Mouse (Mus musculus) forebrain, embryonic 12.5 days (tissue): ENCODE results near the gene Ccnjl. TPM values are rescaled to one million over a fixed set of nuclear protein-coding genes. Genes with fewer than 3 reads are reported as not detected.

Experiments
- ATAC-seq: fragments of 200-750 bp; cut with Nextera tagmentation; 2 replicates; pipeline ENCODE4 v1.8.0; 2017; ENCODE audit warnings: moderate TSS enrichment; ENCODE audit not compliant: low FRiP score
- H3K27ac ChIP-seq: fragments of 300-500 bp; sonication (generic); 2 replicates; pipeline ENCODE4 v1.5.1; 2016; ENCODE audit warnings: mild to moderate bottlenecking
- H3K27me3 ChIP-seq: fragments of 300-500 bp; sonication (generic); 2 replicates; pipeline ENCODE4 v1.6.1; 2016; ENCODE audit warnings: mild to moderate bottlenecking
- H3K36me3 ChIP-seq: fragments of 300-500 bp; sonication (generic); replicated peaks from 2 replicates; pipeline ENCODE4 v1.6.1; 2016; ENCODE audit warnings: mild to moderate bottlenecking
- H3K4me1 ChIP-seq: fragments of 300-500 bp; sonication (generic); 2 replicates; pipeline ENCODE4 v1.6.1; 2016
- H3K4me2 ChIP-seq: fragments of 300-500 bp; sonication (generic); 2 replicates; pipeline ENCODE4 v1.6.1; 2016; ENCODE audit warnings: mild to moderate bottlenecking, moderate library complexity
- H3K4me3 ChIP-seq: fragments of 300-500 bp; sonication (generic); replicated peaks from 2 replicates; pipeline ENCODE4 v1.5.1; 2016; ENCODE audit warnings: mild to moderate bottlenecking
- H3K9ac ChIP-seq: fragments of 300-500 bp; sonication (generic); 2 replicates; pipeline ENCODE4 v1.6.1; 2016; ENCODE audit warnings: mild to moderate bottlenecking
- H3K9me3 ChIP-seq: fragments of 300-500 bp; sonication (generic); 2 replicates; pipeline ENCODE4 v1.6.1; 2016
- WGBS: fragments of 180-500 bp; shearing (Covaris S2); methylation state at CpG from one replicate; pipeline ENCODE4 v1.1.7; 2016; 5-methylcytosine and 5-hydroxymethylcytosine counted together
- polyA plus RNA-seq: library from polyadenylated mRNA; unstranded; fragments of >200 nt; fragmentation: Nextera tagmentation; extraction: Ambion mirVana; gene quantifications from 2 replicates; pipeline ENCODE4 v1.2.1, GENCODE M21; 2016

Gene Ccnjl
- polyA plus RNA-seq, 1 experiment from 2014 or later = 22.1 TPM

DNA sequence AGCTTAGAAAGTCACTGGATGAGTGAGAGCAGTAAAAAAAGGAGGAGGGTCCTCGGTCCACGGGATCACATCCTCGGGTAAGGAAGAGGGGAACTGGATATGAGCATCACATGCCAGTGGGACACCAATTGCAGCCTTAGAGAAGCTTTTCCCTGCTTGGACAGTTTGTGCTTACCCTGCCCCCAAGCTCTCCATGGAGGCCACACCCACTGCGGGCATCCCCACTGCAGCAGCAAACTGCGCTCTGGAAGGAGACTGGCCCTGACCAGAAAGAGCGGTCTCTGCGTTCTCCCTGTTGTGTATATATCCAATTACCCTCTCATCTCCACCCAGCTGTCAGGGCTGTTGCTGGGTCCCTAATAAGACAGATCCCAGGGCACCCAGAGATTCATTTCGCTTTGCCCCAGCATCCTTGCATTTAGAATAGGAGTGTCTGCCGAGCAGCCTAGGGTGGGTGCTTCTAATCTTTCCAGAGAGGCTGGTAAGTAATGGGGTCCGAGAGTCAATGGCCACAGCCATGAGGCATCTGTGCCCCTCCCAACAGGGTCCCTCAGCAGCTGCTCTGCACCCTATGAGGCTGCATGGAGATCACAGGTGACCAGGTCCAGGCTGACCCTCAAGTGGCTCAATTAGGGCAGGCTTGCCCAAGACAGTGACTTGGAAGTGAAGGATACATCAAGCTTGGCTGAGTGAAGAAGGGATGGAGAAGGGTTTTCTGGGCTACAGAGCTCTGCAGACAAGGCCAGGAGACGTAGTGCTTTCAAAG lies 49.3 kb downstream of the Ccnjl start:
- H3K9me3 ChIP-seq = no peaks in the 10 kb centered on the region
- ATAC-seq = no peak
- H3K9ac ChIP-seq = no peak overlapping the region
- H3K4me1 ChIP-seq = peaks cover 32% of the 10 kb centered on the region
- peaks cover 24% of the 10 kb centered on the region for H3K36me3 ChIP-seq
- 0 out of 2 replicates have a peak, but pooled peaks cover 2% of the 10 kb centered on the region for H3K27me3 ChIP-seq
- WGBS = 43% methylated on average over 11 of the region's 11 CpGs
- no peak overlapping the region for H3K27ac ChIP-seq
- H3K4me3 ChIP-seq = no peak overlapping the region
- H3K4me2 ChIP-seq = no peak overlapping the region

DNA sequence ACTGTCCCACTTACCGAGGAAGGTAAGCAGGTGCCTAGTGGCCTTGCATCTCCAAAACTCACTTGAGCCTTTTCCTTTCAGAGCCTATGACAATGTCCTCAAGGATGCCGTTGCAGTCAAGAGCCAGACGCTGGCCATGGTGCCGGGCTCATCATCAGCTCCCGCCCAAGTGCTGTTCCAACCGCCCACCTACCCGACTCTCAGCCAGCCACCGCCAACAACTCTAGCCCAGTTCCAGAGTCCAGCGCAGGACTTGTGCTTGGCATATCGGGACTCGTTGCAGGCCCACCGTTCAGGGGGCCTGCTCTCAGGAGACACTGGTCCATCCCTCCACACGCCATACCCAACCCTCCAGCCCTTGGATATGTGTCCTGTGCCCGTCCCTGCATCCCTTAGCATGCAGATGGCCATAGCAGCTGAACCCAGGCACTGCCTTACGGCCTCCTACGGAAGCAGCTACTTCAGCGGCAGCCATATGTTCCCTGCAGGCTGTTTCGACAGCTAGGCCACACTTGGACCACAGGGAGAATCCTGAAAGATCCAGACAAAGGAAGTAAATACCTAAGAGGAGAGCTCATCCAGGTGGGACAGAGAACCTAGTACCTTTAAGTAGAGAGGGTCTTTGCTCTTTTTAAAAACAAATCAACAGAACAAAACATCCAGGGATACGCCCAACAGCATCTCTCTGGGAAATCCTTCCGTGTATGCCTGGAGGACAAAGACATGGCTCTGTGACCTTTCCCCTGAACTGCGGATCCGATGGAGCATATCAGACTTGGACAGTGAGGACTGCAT lies 56.8 kb downstream of the Ccnjl start:
- Histone ChIP-seq H3K9me3 (no peaks in the 10 kb centered on the region), H3K9ac (no peak overlapping the region), H3K36me3 (peaks cover 47% of the 10 kb centered on the region), H3K4me1 (peaks cover 7% of the 10 kb centered on the region; the same call in 1 of the 2 replicates), H3K27ac (no peak overlapping the region), H3K27me3 (no peaks in the 10 kb centered on the region), H3K4me2 (no peak overlapping the region), H3K4me3 (no peak overlapping the region)
- 89% methylated on average over 22 of the region's 22 CpGs for WGBS
- no peak for ATAC-seq

DNA sequence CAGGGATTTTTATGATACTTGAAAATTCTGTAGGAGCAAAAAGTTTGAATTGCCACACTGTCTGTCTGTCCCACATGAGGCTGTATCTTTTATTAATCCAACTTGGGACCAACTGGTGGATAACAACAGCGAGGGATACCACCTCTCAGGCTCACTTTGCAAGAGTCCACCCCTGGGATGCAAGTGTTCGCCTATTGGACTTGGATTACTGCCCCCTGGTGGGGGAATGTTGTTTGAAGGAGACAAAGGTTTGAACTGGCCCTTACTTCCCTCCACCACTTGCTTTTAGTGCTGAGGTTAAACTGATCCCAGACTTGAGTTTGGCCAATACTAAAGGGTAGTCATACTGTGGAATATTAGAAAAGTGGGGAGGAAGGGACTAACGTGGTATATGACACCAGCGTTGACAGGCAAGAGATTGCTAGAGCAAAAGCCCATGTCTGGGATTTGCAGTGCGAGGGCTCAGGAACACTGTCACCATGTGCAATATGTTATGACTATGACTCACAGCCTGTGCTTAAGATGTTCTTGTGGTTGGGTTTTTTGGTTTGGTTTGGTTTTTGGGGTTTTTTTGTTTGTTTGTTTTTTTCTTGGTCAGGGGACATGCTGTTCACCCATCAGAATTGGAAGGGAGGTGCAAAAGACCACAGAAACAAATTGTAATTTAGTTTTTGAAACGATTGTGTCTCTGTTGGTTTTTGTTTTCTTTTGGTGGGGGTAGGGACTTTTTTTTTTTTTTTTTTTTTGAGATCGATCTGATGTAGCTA lies 57.9 kb downstream of the Ccnjl start, which contains the start of gene 4933415A04Rik:
Gene 4933415A04Rik, plus strand, starts transcription at position 717 of the 767 bp plus-strand sequence.
- Histone ChIP-seq H3K27me3 (no peaks in the 10 kb centered on the region), H3K36me3 (peaks cover 38% of the 10 kb centered on the region), H3K27ac (no peak within 1 kb of the TSS), H3K4me3 (no peak within 1 kb of the TSS), H3K4me2 (no peak within 1 kb of the TSS), H3K9ac (no peak within 1 kb of the TSS), H3K4me1 (peaks cover 7% of the 10 kb centered on the region; the same call in 1 of the 2 replicates), H3K9me3 (no peaks in the 10 kb centered on the region)
- whole genome bisulfite sequencing = 69% methylated on average over 7 of the region's 7 CpGs
- ATAC-seq = peak; percentile 47; the same call in 1 of the 2 replicates

DNA sequence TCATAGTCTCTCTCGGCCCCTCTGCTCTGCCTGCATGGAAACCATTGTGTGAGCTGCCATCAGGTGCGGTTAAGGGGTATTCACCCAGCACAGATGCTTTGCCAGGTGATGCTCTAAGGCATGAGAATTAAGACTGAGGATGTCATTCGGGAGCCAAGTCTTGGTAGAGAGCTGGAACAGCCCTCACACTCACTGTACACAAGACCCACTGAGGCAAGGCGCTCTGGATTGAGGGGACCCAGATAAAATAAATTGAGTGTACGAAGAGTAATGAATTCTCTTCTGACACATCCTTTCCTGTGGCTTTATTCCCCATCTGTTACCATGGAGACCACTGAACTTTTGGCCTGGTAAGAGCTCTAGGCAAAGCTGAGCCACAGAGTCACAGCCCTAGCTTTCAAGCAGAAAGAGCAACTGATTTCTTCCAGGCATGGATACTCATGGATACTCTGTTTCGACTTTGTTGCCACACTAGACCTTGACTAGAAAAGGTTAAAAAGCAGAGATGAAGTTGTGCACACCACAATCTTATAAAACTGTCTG lies 61.0 kb downstream of the Ccnjl start:
- 74% methylated on average over 6 of the region's 6 CpGs for WGBS
- ATAC-seq = no peak
- Histone ChIP-seq H3K27me3 (no peaks in the 10 kb centered on the region), H3K4me2 (no peak overlapping the region), H3K4me1 (peaks cover 7% of the 10 kb centered on the region; the same call in 1 of the 2 replicates), H3K36me3 (peaks cover 23% of the 10 kb centered on the region), H3K9me3 (no peaks in the 10 kb centered on the region), H3K9ac (no peak overlapping the region), H3K4me3 (no peak overlapping the region), H3K27ac (no peak overlapping the region)

DNA sequence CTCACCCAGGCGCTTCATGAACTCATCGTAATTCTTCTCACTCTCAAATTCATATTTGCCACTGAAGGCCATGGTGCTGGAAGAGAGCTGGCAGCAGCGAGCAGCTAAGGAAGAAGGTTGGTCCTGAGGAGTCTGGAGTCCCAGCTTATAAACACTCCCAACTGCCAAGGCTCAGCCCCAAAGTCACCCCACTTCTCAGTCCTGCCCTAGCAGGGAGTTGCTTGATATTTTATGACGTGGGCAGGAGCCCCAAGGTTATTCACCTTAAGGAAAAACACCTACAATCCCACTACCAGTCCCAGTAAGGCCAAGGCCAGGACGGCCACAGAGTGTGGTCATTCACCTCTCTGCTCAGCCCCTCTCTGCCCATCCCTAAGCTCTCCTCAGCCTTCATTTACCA lies 72.9 kb downstream of the Ccnjl start, which contains the start of gene Fabp6:
Gene Fabp6, minus strand, starts transcription at position 101 of the 400 bp plus-strand sequence.
- Histone ChIP-seq H3K27me3 (no peaks in the 10 kb centered on the region), H3K9me3 (no peaks in the 10 kb centered on the region), H3K4me2 (no peak within 1 kb of the TSS), H3K4me3 (no peak within 1 kb of the TSS), H3K27ac (no peak within 1 kb of the TSS), H3K9ac (no peak within 1 kb of the TSS), H3K36me3 (no peaks in the 10 kb centered on the region), H3K4me1 (no peaks in the 10 kb centered on the region)
- no peak for ATAC-seq
- WGBS = 90% methylated on average over 5 of the region's 5 CpGs

DNA sequence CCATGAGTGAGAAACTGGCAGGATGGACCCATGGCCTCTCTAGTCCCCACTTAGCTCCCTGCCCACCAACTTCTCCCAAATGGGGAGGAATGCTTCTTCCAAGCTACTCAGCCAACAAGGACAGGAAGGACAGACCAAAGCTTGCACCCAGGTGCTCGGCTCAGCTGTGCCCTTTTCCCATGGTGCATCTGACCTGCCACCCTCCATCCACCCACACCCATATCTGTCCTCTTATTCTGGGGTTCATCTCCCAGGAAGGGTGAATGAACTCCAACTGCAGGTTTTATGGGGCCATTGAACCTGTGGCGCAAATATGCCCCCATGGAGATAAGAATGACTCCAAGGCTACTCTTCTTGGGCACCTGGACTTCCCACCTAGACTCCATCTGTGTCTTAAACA lies 75.6 kb downstream of the Ccnjl start:
- no peak overlapping the region for H3K4me3 ChIP-seq
- H3K4me2 ChIP-seq = no peak overlapping the region
- no peaks in the 10 kb centered on the region for H3K4me1 ChIP-seq
- H3K36me3 ChIP-seq = no peaks in the 10 kb centered on the region
- ATAC-seq = no peak
- H3K27me3 ChIP-seq = no peaks in the 10 kb centered on the region
- WGBS = 86% methylated on average over 2 of the region's 2 CpGs
- no peak overlapping the region for H3K27ac ChIP-seq
- no peak overlapping the region for H3K9ac ChIP-seq
- H3K9me3 ChIP-seq = no peaks in the 10 kb centered on the region

DNA sequence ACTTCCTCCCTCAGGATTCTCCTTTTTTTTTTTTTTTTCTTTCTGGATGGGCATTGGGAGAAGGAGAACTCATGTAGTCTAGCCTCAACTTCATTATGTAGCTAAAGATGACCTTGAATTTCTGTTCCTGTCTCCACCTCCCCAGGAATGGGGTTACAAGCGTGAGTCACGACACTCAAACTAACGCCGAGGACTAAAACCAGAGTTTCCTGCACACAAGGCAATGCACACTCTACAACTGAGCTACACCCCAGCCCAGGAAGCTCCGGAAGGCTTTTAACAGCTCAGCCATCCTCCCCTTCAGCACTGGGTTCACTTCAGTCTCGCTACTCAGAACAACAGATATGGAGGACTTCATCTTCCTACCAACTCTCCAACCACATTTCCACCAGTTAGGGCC lies 76.3 kb downstream of the Ccnjl start:
- ATAC-seq = no peak
- Histone ChIP-seq H3K4me2 (no peak overlapping the region), H3K27me3 (no peaks in the 10 kb centered on the region), H3K4me3 (no peak overlapping the region), H3K36me3 (no peaks in the 10 kb centered on the region), H3K4me1 (0 out of 2 replicates have a peak, but pooled peaks cover under 1% of the 10 kb centered on the region), H3K9me3 (no peaks in the 10 kb centered on the region), H3K9ac (no peak overlapping the region), H3K27ac (no peak overlapping the region)
- 92% methylated on average over 6 of the region's 6 CpGs for WGBS

DNA sequence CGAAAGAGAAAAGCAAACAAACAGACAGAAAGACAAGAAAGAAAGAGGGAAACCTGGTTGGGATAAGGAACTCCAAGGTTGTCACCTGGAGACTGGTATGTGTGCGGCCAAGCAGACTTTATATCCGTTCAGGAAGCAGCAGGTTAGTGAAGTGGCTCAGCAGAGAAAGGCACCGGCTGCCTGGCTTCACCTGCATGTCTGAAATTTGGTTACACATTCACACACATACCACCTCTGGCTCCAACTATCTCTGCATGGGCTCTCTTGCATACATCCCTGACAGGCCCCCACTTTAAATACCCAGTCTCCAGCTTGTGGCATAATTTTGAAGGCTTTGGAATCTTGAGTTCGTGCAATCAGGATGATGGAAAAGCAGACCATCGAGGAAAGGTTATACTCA lies 77.3 kb downstream of the Ccnjl start:
- Histone ChIP-seq H3K4me3 (no peak overlapping the region), H3K4me2 (no peak overlapping the region), H3K27ac (no peak overlapping the region), H3K9me3 (no peaks in the 10 kb centered on the region), H3K36me3 (no peaks in the 10 kb centered on the region), H3K9ac (no peak overlapping the region), H3K4me1 (peaks cover 7% of the 10 kb centered on the region), H3K27me3 (no peaks in the 10 kb centered on the region)
- no peak for ATAC-seq
- WGBS = 88% methylated on average over 6 of the region's 6 CpGs

DNA sequence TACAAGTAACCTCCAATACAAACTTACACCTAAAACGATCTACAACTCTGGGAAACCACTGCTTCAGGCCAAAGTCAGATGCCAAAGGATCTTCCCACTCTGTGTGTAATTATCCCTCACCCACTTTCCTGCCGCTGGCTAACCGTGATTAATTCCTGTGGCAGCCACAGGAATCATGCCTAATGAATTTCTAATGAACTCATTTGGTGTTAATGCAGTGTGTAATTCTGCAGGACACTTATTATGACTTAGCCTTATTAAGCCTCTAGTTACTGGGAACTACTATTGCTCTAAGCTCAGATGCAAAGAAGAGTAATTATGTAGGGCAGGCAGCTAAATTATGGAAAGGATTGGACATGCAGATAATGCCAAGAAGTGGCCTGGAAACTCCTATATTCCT lies 79.9 kb downstream of the Ccnjl start:
- no peaks in the 10 kb centered on the region for H3K9me3 ChIP-seq
- no peak for ATAC-seq
- no peak overlapping the region for H3K4me2 ChIP-seq
- peaks cover 12% of the 10 kb centered on the region for H3K4me1 ChIP-seq
- WGBS = 36% methylated on average over 3 of the region's 3 CpGs
- no peaks in the 10 kb centered on the region for H3K27me3 ChIP-seq
- H3K36me3 ChIP-seq = no peaks in the 10 kb centered on the region
- 0 out of 2 replicates have a peak overlapping the region, but pooled peaks have one; percentile 19 for H3K27ac ChIP-seq
- H3K9ac ChIP-seq = no peak overlapping the region
- no peak overlapping the region for H3K4me3 ChIP-seq

DNA sequence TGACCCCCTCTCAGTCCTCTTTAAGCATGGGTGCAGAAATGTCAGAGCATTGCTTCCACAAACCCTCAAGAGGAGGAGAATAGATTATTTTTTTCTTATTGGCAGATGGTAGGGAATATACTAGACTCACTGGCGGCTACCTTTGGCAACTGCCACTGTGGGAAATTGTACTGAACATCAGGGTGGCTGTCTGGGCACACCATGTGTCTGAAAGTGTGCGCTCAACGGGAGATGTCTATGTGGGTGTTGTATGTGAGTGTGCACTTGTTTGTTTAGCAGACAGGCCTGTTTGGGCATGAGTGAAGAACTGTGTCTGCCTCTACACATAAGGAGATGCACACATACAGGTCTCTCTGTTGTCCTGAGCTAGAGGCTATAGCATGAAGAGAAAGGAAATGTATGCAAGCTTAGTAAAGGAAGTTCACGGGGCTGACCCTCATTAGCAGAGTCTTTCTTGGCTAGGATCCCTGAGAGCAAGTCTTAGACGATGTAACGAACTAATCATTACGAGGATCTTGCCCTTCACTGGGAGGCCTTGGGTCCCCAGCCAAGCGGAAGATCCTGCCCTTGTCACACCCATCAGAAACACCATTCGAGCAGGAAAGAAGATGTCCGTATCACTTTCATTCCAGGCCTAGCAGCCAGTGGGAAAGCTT lies 81.5 kb downstream of the Ccnjl start:
- Histone ChIP-seq H3K9me3 (no peaks in the 10 kb centered on the region), H3K27me3 (no peaks in the 10 kb centered on the region), H3K4me3 (no peak overlapping the region), H3K4me2 (no peak overlapping the region), H3K27ac (no peak overlapping the region), H3K9ac (no peak overlapping the region), H3K4me1 (peaks cover 12% of the 10 kb centered on the region), H3K36me3 (no peaks in the 10 kb centered on the region)
- WGBS = 55% methylated on average over 10 of the region's 10 CpGs
- ATAC-seq = no peak

DNA sequence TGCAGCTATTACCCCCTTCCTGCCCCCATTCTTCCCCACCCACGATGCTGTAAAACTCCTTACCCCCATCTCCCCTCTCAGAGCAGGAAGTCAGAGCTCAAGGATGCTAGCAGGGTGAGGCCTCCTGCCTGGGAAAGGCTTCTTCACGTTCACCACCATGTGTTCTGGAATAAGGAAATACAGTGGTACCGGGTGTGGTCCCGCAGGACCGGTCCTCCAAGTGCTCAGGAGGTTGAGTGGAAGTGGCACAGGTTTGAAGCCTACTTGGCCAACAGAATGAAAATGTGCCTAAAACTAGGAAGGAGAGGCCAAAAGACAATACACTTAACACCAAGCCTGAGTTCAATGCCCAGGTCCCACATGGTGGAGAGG lies 82.1 kb downstream of the Ccnjl start:
- H3K27me3 ChIP-seq = no peaks in the 10 kb centered on the region
- no peak overlapping the region for H3K4me2 ChIP-seq
- H3K36me3 ChIP-seq = no peaks in the 10 kb centered on the region
- no peak overlapping the region for H3K27ac ChIP-seq
- ATAC-seq = no peak
- H3K9ac ChIP-seq = no peak overlapping the region
- H3K4me1 ChIP-seq = peaks cover 12% of the 10 kb centered on the region
- H3K9me3 ChIP-seq = no peaks in the 10 kb centered on the region
- WGBS = 74% methylated on average over 5 of the region's 5 CpGs
- no peak overlapping the region for H3K4me3 ChIP-seq
